Mouse (Mus musculus) adrenal gland, adult 18-20 months (tissue): ENCODE measurements around the gene Avpr1b. TPM values are rescaled to one million over a fixed set of nuclear protein-coding genes. Genes with fewer than 3 reads are reported as not detected.
A peak's percentile ranks its signal among the peaks of the same experiment; 100 is the strongest.
"Not testable (repeated sequence)": the region's sequence is repeated elsewhere in the genome, so short reads cannot be mapped to it uniquely, and the experiment has no call there.

ENCODE experiments used
- DNase-seq, 2 experiments: peaks; one replicate each; pipeline ENCODE4 v3.0.0; 2021 to 2022; ENCODE audit warnings: low spot score in 2 of 2
- total RNA-seq, 2 experiments: library from RNA; stranded (reverse); gene quantifications; 1 replicate in 1 of 2; 2 replicates in 1 of 2; pipeline ENCODE4 v1.2.3; 2021

Gene Avpr1b
- total RNA-seq, 2 experiments from 2014 or later = not detected

DNA sequence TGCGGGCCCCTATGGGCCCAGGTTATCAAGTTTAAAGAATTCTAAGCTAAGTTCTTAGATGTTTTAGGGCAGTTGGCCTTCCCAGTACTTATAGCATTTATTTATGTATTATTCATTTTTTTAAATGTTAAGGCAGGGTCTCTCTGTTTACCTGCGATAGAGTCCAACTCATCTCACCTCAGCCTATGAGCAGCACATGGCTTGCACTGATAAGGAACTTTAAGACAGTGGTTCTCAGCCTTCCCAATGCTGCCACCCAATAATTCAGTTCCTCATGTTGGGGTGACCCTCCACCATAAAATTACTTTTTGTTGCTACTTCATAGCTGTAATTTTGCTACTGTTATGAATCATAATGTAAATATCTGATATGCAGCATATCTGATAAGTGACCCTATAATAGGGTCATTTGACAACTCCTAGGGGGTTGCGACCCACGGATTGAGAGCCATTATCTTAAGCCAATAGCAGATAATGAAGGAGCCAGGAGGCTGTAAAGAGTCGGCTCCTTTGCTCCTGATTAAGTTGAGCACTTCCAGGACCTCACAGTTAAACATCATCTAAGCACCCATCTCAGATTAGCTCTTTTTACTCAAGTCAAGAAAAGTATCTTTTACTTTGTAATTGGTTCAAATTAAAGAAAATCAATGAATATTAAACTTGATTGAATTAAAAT is 17.6 kb downstream of the Avpr1b start:
- DNase-seq = no peak

- no peak for DNase-seq
These were observed 19.5 kb downstream of the Avpr1b start for GRCm38 (mm10) chr1:131618576-131618975.

DNA sequence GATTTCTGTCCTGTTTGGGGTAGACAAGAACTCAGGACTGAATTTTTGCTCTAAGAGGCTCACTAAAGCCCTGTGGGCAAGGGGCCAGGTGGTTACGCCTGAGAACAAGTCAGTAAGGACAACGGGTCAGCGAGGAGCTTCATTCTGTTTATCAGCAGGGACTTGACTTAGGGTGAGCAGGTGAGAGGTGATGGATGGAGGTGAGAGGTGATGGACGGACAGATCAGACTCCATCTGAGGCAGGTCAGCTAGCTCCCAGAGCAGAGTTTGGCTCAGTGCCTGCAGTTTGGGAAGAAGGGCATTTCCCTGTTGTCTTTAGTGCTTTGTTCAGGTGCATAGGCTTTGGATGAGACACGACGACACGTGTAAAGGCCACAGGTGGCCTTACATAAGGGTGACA is 20.3 kb downstream of the Avpr1b start:
- no peak for DNase-seq

DNA sequence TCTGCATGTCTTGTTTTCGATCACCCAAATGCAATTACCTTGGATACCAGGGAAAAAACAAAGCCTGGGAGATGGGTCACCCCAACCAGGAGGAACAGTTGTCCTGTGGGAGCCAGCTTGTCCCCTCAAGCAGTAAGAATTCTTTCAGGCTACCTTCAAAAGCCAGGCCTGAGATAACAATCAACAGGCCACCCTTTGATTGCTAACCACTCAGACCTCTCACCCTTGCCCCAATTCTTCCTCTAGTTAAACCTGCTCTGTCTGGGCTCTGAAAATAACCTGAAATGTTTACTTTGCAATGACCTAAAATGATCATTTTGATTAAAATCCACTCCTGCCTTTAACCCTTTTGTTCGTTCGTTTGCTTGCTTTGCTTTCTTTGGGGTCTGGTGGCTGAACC is 24.6 kb downstream of the Avpr1b start:
- DNase-seq = no peak

- no peak for DNase-seq
These were observed 25.3 kb downstream of the Avpr1b start for GRCm38 (mm10) chr1:131624175-131624835.

DNA sequence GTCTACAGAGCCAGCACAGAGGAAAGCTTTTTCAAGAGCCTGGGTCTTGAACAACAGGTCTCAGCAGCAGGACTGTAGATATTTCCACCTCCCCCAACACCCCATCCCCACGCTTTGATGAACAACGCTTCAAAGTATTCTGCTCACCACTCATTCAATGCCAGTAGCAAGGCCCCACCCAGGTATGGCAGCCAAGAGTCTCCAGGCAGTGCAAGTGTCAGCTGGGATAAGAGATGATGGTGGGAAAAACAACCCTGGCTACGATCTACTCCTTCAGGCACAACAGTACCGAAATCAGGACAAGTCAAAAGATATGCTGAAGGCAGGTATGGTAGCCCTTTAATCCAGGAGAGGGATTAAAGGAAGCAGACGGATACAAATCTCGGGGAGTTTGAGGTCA is 27.2 kb downstream of the Avpr1b start:
- no peak for DNase-seq

GRCm38 (mm10) chr1:131632216-131632615 is 33.2 kb downstream of the Avpr1b start:
- not testable (repeated sequence) for DNase-seq

DNA sequence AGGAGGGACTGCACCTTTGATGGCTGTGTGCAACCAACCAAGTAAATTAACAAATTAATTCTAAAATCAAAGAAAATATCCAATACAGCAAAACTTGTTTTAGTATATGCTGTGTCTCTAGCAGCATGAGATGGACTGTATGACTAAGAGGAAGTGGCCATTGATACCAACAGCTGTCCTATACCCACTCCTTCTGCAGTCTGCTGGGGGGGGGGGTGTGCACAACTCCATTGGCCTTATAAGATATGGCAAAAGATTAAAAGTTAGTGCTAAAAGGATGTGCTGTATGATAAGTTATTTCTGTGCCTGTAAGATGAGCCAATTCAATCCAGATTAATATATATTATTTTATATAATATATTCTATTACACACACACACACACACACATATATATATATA is 35.5 kb downstream of the Avpr1b start:
- no peak for DNase-seq

DNA sequence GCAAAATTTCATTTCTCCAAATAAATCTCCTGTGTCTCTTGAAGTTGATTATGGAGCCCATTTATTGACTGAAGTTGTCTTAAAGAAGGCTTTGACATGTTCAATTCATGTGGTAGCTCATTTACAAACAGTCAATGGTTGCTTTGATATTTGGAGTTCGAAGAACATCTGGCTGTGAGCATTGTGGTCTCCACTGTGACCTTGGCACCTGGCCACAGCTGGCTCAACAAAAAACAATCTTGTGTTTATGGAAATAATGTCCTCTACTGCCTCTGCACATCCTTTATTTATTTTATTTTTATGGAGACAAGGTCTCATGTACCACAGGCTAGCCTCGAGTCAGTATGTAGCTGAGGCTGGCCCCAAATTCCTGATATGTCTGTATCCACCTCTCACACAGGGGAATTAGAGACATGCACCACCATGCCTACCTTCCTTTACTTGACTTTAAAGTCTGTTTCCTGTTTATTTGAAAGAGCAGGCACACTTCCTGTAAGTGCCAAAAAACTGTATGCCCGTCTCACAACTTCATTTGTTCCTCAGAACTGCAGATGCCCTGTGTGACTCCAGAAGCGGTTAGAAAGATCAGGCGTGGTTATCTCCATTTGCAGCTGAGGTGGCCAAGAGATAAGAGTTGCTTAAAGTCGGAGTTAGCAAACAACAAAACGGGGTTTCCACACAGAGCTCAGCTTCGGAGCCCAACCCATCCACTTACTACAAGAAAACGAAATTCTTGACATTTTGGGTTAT is 38.9 kb downstream of the Avpr1b start, which contains the start of gene Ctse:
Gene Ctse (plus strand): TSS at position 516 of the 750 bp plus-strand sequence.
- no peak for DNase-seq

GRCm38 (mm10) chr1:131638541-131639421 is 39.7 kb downstream of the Avpr1b start:
- no peak for DNase-seq

- DNase-seq = no peak
These were observed 41.0 kb downstream of the Avpr1b start for GRCm38 (mm10) chr1:131640062-131640461.

- no peak for DNase-seq
These were observed 42.5 kb downstream of the Avpr1b start for GRCm38 (mm10) chr1:131641565-131641964.

- DNase-seq = no peak
These were observed 43.2 kb downstream of the Avpr1b start for GRCm38 (mm10) chr1:131642251-131642650.

DNA sequence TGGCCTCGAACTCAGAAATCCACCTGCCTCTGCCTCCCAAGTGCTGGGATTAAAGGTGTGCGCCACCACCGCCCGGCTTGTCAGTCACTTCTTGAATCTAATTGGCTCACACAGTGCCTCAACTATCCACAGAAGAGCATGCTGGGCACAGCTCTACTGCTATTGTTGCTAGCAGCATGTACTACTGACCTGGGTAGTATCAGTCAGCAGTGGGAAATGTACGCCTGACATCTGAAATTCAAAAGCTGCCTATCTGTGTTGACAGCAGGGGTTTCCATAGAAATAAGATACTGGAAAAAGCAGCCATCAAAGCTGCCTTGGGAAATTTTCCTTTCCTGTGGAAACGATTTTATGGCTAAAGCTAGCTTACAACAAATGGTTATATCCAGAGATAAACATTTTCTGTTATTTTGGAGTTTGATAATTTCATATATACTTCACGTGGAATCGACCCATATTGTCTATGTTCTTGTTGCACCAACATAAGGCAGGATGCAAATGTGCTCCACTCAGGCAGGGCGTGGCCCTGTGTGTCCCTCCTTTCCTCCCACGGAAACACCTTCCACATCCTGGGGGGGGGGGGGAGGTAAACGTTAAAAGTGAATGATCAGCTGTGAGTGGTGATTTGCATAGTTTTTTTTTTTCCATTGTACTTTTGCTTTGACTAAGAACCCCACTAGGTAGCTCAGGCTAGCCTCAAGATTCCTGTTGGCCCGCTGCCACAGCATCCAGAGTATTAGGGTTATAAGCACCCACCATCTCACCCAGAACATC is 53.8 kb downstream of the Avpr1b start:
- DNase-seq = no peak

DNA sequence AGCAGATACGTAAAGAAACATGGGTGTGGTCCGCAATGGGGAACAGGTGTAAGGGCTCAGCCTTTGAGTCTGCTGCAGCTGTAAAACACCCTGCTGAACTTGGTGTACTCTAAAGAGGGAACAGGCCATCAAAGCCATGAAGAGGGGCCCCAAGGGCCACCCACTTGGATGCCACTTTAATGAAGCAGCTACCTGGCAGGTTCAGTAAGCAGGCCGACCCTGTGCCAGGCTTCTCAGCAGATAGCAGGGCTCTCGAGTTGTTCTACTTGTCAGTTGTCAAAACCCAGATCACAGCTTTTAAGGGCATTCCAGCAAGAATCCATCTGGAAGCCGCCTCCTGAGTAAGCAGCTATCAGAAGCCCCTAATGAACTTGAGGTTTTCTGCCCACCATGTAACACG is 56.6 kb downstream of the Avpr1b start:
- DNase-seq = no peak

DNA sequence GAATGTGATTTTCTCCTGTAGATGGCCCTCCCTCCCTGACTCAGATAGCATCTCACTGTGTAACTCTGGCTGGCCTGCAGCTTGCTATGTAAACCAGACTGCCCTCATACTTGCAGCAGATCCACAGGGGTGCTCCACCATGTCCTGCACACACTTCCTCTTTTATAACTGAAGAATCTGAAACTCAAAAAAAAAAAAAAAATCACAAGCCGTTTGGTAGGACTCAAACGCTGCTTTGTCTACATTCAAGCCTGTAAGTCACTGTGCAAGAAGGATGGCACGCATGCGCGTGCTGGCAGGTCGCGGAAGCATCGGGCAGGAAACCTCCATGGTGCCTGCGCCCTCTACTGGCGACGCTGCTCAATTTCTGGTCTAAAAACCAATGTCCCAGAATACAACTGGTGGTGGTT is 58.9 kb downstream of the Avpr1b start:
- peak; percentile 84 to 86 for DNase-seq

GRCm38 (mm10) chr1:131659512-131660085 is 60.6 kb downstream of the Avpr1b start:
- no peak for DNase-seq

DNA sequence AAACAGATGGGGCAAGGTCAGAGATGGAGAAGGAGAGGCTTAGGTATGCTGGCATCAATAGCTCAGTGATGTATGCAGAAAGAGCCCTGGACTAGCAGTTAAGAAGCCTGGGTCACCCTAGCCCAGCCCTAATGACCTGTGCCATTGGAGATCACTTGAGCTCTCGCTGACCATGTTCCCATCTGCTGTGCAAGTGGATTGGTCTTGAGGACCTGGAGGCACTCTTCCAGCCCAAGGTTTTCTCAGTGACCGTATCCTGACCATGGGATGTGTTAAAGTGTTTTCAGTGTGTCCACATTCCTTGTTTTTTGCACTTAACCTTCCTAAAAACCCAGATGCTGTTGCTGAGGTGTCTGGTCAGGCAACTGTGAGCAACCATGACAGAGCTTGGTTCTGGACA is 61.2 kb downstream of the Avpr1b start:
- DNase-seq = no peak

DNA sequence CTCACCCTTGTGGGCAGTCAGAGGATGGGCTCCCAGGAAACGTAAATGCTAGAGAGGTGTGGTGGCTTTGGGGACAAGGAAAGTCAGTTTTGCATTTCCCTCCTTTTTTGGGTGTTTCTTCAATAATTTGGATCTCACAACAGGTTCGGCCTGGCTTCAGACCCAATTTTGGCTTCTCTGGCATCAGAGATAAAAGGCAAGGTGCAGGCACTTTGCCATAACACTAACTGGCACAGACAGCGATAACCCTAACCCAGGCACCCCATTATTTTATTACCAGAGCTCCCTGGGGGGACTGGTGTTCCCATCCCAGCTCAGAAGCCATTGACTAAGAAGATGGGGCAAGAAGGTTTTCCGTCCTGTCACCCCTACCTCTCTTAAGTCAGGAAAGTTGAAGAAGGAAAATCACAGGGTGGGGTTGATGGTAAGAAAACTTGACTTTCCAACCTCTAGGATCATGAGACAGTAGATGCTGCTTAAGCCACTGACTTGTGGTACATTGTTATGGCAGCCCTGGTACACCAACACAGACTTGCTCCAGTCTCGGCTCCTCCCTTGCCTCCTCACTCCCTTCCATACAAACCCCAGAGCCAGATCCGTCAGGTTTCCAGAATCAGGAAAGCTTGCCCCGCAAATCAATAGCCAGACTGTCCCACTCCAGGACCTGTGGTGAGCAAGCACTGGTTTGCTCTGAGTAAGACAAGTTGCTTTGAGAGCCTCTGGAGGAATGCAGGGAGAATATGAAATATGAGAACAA is 61.9 kb downstream of the Avpr1b start:
- no peak for DNase-seq
